Mouse (Mus musculus) E14TG2a.4 (cell line): ENCODE results near the gene Gm266.

Experiments used
- CTCF ChIP-seq: conservative IDR thresholded peaks from 2 replicates; pipeline ENCODE4 v1.5.1; 2014; ENCODE audit warnings: low read length
- NANOG ChIP-seq: IDR thresholded peaks from 2 replicates; pipeline ENCODE4 v1.6.1; 2014; ENCODE audit warnings: borderline replicate concordance, low read length, mixed read lengths
- POU5F1 ChIP-seq: IDR thresholded peaks from 2 replicates; pipeline ENCODE4 v1.6.1; 2014; ENCODE audit warnings: low read length, borderline replicate concordance

- TF ChIP-seq CTCF (no peak), POU5F1 (no peak), NANOG (no peak)
These were observed 37.5 kb downstream of the Gm266 start for GRCm38 (mm10) chr12:111447898-111448760.
